Mouse (Mus musculus) forebrain, embryonic 15.5 days (tissue): ENCODE data around the gene Slc19a3. TPM values are rescaled to one million over a fixed set of nuclear protein-coding genes. Genes with fewer than 3 reads are reported as not detected.

ENCODE experiments used
- ATAC-seq: fragments of 200-750 bp; cut with Nextera tagmentation; replicated peaks from 2 replicates; pipeline ENCODE4 v1.8.0; 2017; ENCODE audit warnings: mild to moderate bottlenecking, moderate TSS enrichment, moderate library complexity
- H3K27ac ChIP-seq: fragments of 300-500 bp; sonication (generic); replicated peaks from 2 replicates; pipeline ENCODE4 v1.5.1; 2015; ENCODE audit warnings: mild to moderate bottlenecking, inconsistent platforms
- H3K27me3 ChIP-seq: fragments of 300-500 bp; sonication (generic); 2 replicates; pipeline ENCODE4 v1.6.1; 2015; ENCODE audit warnings: inconsistent platforms
- H3K36me3 ChIP-seq: fragments of 300-500 bp; sonication (generic); 2 replicates; pipeline ENCODE4 v1.6.1; 2015; ENCODE audit warnings: mild to moderate bottlenecking, inconsistent platforms
- H3K4me1 ChIP-seq: fragments of 300-500 bp; sonication (generic); 2 replicates; pipeline ENCODE4 v1.6.1; 2015; ENCODE audit warnings: inconsistent platforms
- H3K4me2 ChIP-seq: fragments of 300-500 bp; sonication (generic); replicated peaks from 2 replicates; pipeline ENCODE4 v1.6.1; 2015; ENCODE audit warnings: mild to moderate bottlenecking, inconsistent platforms
- H3K4me3 ChIP-seq: fragments of 300-500 bp; sonication (generic); 2 replicates; pipeline ENCODE4 v1.5.1; 2015; ENCODE audit warnings: mild to moderate bottlenecking, inconsistent platforms
- H3K9ac ChIP-seq: fragments of 300-500 bp; sonication (generic); replicated peaks from 2 replicates; pipeline ENCODE4 v1.6.1; 2015; ENCODE audit warnings: mild to moderate bottlenecking, inconsistent platforms
- H3K9me3 ChIP-seq: fragments of 300-500 bp; sonication (generic); 2 replicates; pipeline ENCODE4 v1.6.1; 2016; ENCODE audit warnings: inconsistent platforms
- WGBS: fragments of 180-500 bp; shearing (Covaris S2); methylation state at CpG from one replicate; pipeline ENCODE4 v1.1.7; 2015; ENCODE audit warnings: mixed read lengths; 5-methylcytosine and 5-hydroxymethylcytosine counted together
- polyA plus RNA-seq: library from polyadenylated mRNA; unstranded; fragments of >200 nt; fragmentation: Nextera tagmentation; extraction: Ambion mirVana; gene quantifications from 2 replicates; pipeline ENCODE4 v1.2.1, GENCODE M21; 2015

Slc19a3 gene
- polyA plus RNA-seq, result 0.55 and 0.81 TPM in 2 replicates

DNA sequence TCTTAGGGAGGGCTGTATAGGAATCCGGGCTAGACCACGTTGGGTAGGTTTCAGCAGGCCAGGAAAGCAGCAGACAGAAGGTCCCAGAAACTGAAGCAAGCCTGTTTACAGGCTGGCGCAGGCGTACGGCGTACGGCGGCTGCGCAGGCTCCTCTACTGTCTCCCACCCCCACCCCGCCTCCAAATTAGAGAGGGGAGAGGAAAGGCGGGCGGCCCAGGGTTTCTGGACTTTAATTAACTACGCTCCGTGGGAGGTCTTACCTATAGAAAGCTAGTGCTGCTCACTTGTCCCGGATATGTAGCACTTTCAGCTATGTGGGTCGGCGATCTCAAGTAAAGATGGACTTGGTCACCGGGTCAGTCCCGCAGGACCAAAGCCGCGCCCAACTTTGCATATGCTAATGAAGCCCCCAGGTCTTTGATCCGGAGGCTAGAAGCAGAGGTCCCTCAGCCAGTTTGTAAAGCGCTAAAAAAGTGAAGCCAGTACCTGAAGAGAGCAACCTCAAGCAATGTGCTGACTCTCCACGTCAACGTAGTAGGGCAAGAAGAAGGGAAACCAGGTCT, at the start of gene Slc19a3:
Gene Slc19a3, minus strand, starts transcription at position 340 of the 564 bp plus-strand sequence.
- H3K36me3 ChIP-seq, result no peaks in the 10 kb centered on the region
- H3K4me2 ChIP-seq, result peak within 1 kb of the TSS; percentile 83
- peaks cover 11% of the 10 kb centered on the region for H3K4me1 ChIP-seq
- H3K4me3 ChIP-seq, result peak within 1 kb of the TSS; percentile 50
- H3K27ac ChIP-seq, result 0 out of 2 replicates have a peak within 1 kb of the TSS, but pooled peaks have one; percentile 34
- H3K9ac ChIP-seq, result peak within 1 kb of the TSS; percentile 47
- under 1% methylated on average over 25 of the region's 25 CpGs for WGBS
- ATAC-seq, result peak; percentile 96
- no peaks in the 10 kb centered on the region for H3K9me3 ChIP-seq
- H3K27me3 ChIP-seq, result no peaks in the 10 kb centered on the region

DNA sequence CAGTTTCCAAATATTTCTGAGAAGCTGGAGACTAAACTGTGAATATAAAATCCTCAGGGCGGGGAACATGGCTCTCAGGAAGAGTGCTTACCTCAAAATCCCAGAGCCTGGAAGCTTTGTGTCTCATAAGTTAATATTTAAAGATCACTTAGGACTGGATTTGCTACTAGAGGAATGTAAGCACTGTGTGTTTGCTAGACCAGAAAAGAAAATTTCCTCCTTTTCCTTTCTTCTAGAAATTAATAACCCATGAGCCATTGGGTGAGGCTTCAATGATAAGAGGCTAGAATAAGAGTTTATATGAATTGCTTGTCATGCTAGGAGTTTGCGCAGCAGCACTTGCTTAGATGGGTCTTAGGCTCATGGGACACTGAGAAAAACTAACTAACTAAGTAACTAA, 46.5 kb upstream of the Slc19a3 start:
- no peak for ATAC-seq
- Histone ChIP-seq H3K9ac (no peak overlapping the region), H3K27ac (no peak overlapping the region), H3K4me1 (no peaks in the 10 kb centered on the region), H3K4me2 (no peak overlapping the region), H3K4me3 (no peak overlapping the region), H3K9me3 (no peaks in the 10 kb centered on the region), H3K27me3 (no peaks in the 10 kb centered on the region), H3K36me3 (no peaks in the 10 kb centered on the region)
- 93% methylated on average over 2 of the region's 2 CpGs for WGBS

DNA sequence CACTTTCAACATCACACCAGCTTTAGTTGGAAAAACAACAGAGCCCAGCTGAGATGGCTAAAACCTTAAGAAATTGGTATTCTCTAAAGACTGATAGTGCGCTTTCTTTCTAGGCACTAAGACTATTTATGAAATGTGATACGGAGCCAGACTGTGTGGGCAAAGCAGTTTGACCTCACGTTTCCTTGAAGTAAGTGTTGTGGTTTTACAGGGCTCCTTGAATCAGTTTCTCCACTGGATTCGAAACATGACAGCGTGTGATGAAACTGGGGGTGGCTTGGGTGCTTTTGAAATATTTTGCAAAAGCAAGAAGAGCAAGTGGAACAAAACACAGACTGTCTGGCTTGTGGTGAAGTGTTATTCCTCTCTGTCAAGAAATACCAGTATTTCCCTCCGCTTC, 38.8 kb upstream of the Slc19a3 start:
- Histone ChIP-seq H3K4me2 (no peak overlapping the region), H3K27ac (no peak overlapping the region), H3K4me1 (no peaks in the 10 kb centered on the region; the same call in 1 of the 2 replicates), H3K27me3 (no peaks in the 10 kb centered on the region), H3K9me3 (no peaks in the 10 kb centered on the region), H3K4me3 (no peak overlapping the region), H3K9ac (no peak overlapping the region), H3K36me3 (no peaks in the 10 kb centered on the region)
- no peak for ATAC-seq
- 84% methylated on average over 6 of the region's 6 CpGs for WGBS

DNA sequence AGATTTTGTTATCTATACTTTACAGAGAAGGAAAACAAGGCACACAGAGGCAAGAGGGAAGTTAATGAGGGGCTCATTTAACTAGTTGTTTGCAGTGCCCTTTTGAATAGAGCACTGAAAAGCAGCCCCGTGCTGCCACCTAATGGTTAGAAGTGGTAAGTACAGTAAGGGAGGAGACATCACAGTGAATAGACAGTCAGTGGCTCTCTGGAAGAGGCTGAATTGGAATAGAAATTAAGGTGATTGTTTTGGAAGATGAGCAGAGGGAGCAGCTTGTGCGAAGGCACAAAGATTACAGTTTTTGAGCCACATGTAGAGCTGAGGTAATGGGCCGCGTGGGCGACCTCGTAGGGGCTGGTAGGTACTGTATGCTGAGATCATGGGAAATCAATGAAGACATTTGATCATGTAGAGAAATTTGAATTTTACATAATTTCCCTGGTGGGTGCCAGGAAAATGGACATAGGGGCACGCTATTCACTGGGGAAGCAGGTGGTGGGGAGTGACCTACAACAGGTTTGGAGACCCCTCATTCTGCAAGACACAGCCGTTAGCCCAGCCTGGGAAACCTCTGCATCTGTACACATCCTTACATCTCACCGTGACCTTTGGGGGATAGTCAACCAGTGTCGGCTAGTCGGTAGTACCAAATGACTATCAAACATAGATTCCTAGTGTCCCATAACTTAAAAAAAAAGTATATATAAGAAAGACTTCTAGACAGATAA, 38.1 kb upstream of the Slc19a3 start:
- no peak overlapping the region for H3K27ac ChIP-seq

DNA sequence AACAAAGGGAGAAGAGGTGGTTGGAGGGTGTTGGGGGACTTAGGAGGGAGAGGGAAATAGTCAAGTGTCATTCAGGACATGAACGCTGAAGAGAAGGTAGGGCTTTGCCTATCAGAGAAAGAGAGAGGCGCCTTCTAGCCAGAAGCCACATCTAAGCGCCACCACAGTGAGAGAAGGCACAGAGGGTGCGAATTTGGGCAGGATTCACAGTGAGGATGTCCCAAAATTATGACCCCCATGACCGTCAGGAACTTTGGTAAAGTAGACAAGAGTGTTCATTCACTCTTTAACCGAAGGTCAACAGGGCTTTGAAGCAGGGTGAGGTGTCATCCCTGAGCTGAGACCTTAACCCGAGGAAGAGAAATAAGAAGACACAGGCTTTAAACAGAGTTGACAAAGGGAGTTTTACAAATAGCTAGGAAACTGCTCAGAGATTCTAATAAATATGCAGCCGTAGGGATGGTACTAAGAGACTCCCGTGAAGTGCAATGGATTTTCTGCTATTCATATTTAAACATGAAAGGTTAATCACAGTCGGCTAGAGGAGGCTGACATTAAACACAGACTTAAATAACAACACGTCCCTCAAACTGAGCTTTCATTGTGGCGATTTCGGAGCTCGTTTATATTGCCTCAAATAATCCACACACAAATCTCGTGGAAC, 37.4 kb upstream of the Slc19a3 start:
- H3K36me3 ChIP-seq, result no peaks in the 10 kb centered on the region
- peak overlapping the region; percentile 37 for H3K4me2 ChIP-seq
- ATAC-seq, result peak; percentile 72
- no peaks in the 10 kb centered on the region for H3K27me3 ChIP-seq
- no peak overlapping the region for H3K9ac ChIP-seq
- H3K27ac ChIP-seq, result no peak overlapping the region
- no peaks in the 10 kb centered on the region; the same call in 1 of the 2 replicates for H3K4me1 ChIP-seq
- H3K4me3 ChIP-seq, result peak overlapping the region; percentile 23
- no peaks in the 10 kb centered on the region for H3K9me3 ChIP-seq
- WGBS, result 31% methylated on average over 15 of the region's 15 CpGs

More for the DNA sequence above, 38.1 kb upstream of the Slc19a3 start:
- Histone ChIP-seq H3K4me2 (peak overlapping the region; percentile 37), H3K9me3 (no peaks in the 10 kb centered on the region), H3K27me3 (no peaks in the 10 kb centered on the region), H3K4me1 (no peaks in the 10 kb centered on the region; the same call in 1 of the 2 replicates), H3K9ac (no peak overlapping the region), H3K4me3 (peak overlapping the region; percentile 23), H3K36me3 (no peaks in the 10 kb centered on the region)
- ATAC-seq, result peak; percentile 96
- WGBS, result 53% methylated on average over 11 of the region's 11 CpGs

DNA sequence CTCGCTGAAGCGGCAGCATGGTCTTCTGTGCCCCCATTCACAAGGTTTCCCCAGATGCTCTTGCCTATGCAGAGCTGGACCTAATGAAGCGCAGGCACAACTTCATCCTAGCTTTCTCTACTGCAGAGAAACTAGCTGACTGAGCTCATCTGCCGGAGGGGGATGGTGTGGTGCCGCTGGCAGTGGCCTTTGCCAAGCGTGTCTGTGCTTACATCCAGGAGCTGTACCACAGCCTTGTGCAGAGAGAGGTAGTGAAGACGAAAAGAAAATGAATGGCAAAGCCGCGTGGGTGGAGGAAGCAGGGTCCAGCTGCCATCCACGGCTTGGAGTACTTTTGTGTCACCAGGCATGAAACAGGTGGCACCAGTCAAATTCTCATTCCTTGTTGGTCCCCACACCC, 29.0 kb upstream of the Slc19a3 start:
- H3K4me1 ChIP-seq, result no peaks in the 10 kb centered on the region
- H3K4me2 ChIP-seq, result no peak overlapping the region
- WGBS, result 82% methylated on average over 10 of the region's 10 CpGs
- no peak overlapping the region for H3K9ac ChIP-seq
- H3K4me3 ChIP-seq, result no peak overlapping the region
- H3K27me3 ChIP-seq, result no peaks in the 10 kb centered on the region
- no peak overlapping the region for H3K27ac ChIP-seq
- no peak for ATAC-seq
- no peaks in the 10 kb centered on the region for H3K36me3 ChIP-seq
- H3K9me3 ChIP-seq, result no peaks in the 10 kb centered on the region

DNA sequence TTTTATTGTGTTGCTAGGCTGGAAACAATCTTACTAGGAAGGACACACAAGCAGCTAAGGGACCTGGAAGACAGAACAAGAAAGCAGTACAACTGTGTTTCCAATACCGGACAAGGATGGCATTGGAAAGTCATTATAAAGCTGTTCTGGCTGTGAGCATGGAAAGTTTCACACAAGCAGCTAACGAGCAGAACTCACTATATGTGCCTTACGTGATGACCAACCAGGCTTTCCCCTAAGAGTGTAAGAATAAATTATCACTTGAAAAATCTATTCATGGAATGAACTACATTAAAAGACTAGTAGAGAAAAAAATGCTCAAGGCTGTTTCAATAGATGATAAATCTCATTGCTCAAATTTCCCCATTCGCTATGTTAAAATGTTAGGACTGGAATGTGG, 28.3 kb upstream of the Slc19a3 start:
- WGBS, result 57% methylated on average over 4 of the region's 4 CpGs

DNA sequence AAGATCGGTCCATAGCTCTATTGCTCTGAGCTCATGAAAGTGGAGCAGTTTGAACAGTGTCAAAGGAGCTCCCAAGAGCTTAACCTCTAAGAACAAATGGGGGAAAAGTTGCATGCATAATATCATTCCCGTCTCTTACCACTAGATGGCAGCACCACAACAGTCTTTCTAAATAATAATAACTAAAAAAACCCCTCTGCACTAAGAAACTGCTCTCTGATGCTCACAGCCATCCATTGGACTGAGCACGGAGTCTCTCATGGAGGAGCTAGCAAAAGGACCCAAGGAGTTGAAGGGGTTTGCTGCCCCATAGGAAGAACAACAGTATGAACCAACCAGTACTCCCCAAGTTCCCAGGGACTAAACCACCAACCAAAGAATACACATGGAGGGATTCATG, 26.6 kb upstream of the Slc19a3 start:
- no peak for ATAC-seq
- no peaks in the 10 kb centered on the region for H3K27me3 ChIP-seq
- no peak overlapping the region for H3K27ac ChIP-seq
- H3K4me2 ChIP-seq, result no peak overlapping the region
- WGBS, result 26% methylated on average over 3 of the region's 3 CpGs
- no peak overlapping the region for H3K9ac ChIP-seq
- no peaks in the 10 kb centered on the region for H3K9me3 ChIP-seq
- no peaks in the 10 kb centered on the region for H3K36me3 ChIP-seq
- H3K4me1 ChIP-seq, result 0 out of 2 replicates have a peak, but pooled peaks cover 6% of the 10 kb centered on the region
- H3K4me3 ChIP-seq, result no peak overlapping the region

More for the DNA sequence above, 28.3 kb upstream of the Slc19a3 start:
- Histone ChIP-seq H3K36me3 (no peaks in the 10 kb centered on the region), H3K4me1 (no peaks in the 10 kb centered on the region), H3K4me3 (no peak overlapping the region), H3K27ac (no peak overlapping the region), H3K4me2 (no peak overlapping the region), H3K9ac (no peak overlapping the region), H3K27me3 (no peaks in the 10 kb centered on the region), H3K9me3 (no peaks in the 10 kb centered on the region)
- no peak for ATAC-seq

DNA sequence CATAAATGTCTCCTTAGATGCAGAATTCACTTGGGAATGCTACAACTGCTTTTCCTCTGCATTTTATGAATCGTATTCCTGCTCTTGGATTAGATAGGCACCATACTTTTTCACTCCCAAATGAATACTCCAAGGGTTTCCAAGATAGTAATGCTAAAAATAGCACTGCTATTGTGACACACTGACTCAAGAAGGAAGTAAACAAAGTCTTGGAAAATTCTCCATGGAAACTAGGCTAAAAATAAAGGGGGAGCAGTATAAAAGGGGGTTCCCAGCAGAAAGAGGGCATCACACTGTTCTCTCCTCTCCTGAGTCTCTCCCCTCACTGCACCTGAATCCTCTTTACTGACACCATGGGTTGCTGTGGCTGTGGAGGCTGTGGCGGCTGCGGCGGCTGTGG, 22.4 kb upstream of the Slc19a3 start, which contains the start of gene Krtap28-13:
Gene Krtap28-13, plus strand, starts transcription at position 288 of the 400 bp plus-strand sequence.
- Histone ChIP-seq H3K27me3 (no peaks in the 10 kb centered on the region), H3K4me1 (0 out of 2 replicates have a peak, but pooled peaks cover 6% of the 10 kb centered on the region), H3K36me3 (no peaks in the 10 kb centered on the region), H3K9me3 (no peaks in the 10 kb centered on the region), H3K4me3 (no peak within 1 kb of the TSS), H3K9ac (no peak within 1 kb of the TSS), H3K27ac (no peak within 1 kb of the TSS), H3K4me2 (no peak within 1 kb of the TSS)
- WGBS, result 89% methylated on average over 4 of the region's 4 CpGs
- no peak for ATAC-seq

DNA sequence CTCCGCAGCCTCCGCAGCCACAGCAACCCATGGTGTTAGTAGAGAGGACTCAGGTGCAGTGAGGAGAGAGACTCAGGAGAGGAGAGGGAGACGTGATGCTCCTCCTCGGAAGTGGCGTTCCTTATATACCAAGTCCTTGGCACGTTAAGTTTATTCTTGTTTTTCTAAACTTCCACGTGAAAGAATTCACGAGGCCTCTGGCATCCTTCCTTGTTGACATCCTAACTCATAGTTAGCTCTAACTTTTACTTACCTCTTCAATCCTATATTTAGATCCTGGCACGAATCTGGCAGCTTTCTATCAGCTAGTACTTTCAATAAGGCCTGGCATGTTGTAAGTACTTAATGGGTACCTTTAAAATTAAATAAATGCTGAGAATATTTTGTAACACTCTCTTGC, 21.0 kb upstream of the Slc19a3 start, which contains the start of gene A030005K14Rik:
Gene A030005K14Rik, minus strand, starts transcription at position 101 of the 400 bp plus-strand sequence.
- no peak for ATAC-seq
- 88% methylated on average over 9 of the region's 9 CpGs for WGBS
- no peak within 1 kb of the TSS for H3K4me3 ChIP-seq
- no peaks in the 10 kb centered on the region for H3K9me3 ChIP-seq
- H3K36me3 ChIP-seq, result no peaks in the 10 kb centered on the region
- H3K27ac ChIP-seq, result no peak within 1 kb of the TSS
- 0 out of 2 replicates have a peak, but pooled peaks cover 6% of the 10 kb centered on the region for H3K4me1 ChIP-seq
- no peak within 1 kb of the TSS for H3K9ac ChIP-seq
- H3K4me2 ChIP-seq, result no peak within 1 kb of the TSS
- no peaks in the 10 kb centered on the region for H3K27me3 ChIP-seq

DNA sequence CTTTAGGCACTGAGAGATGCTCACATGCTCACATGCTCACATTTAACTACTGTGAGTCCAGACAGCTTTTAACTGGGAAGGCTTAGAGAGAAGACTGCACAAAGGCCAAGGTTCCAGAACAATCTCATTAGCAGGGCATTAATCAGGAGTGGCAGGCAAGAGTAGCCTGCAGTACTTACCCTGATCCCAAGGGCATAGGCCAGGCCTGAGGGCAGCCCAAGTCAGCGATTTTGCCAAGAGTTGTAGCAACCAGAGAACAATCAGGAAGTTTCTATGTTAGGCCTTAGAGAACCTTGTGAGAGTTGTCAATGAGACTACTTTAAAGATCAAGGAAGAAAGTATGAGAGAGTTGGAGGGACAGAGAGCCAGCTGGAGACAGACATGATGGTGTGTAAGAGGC, 20.2 kb upstream of the Slc19a3 start:
- Histone ChIP-seq H3K9ac (no peak overlapping the region), H3K4me3 (no peak overlapping the region), H3K36me3 (no peaks in the 10 kb centered on the region), H3K27me3 (no peaks in the 10 kb centered on the region), H3K9me3 (no peaks in the 10 kb centered on the region), H3K27ac (no peak overlapping the region), H3K4me2 (no peak overlapping the region), H3K4me1 (0 out of 2 replicates have a peak, but pooled peaks cover 6% of the 10 kb centered on the region)
- ATAC-seq, result no peak
- 88% methylated on average over 1 of the region's 1 CpGs for WGBS

DNA sequence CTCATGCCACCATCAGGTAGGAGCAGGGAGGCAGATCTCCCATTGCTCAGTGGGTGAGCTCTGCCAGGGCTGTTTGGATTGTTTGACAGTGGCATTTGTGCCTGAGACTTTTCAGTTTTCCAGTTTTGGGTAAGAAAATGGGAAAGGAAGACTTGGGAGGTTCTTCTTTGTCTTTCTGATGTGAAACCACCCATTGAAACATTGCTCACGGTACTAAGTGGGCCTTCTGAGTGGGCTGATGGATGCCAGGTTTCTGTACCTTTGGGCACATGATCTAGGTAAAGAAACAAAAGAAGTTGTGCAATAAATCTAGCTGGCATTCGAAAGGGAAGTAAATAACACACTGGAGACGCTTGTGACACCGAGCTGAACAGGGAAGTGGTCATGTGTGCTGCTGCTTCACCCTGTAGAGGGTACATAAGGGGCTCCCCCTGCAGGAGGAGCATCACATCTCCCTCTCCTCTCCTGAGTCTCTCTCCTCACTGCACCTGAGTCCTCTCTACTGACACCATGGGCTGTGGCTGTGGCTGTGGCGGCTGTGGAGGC, 6.7 kb upstream of the Slc19a3 start, which contains the start of gene Gm47969:
Gene Gm47969, plus strand, starts transcription at position 51 of the 546 bp plus-strand sequence.
- no peaks in the 10 kb centered on the region for H3K9me3 ChIP-seq
- no peak within 1 kb of the TSS for H3K4me3 ChIP-seq
- no peaks in the 10 kb centered on the region for H3K27me3 ChIP-seq
- no peaks in the 10 kb centered on the region for H3K36me3 ChIP-seq
- 85% methylated on average over 5 of the region's 5 CpGs for WGBS
- H3K4me2 ChIP-seq, result no peak within 1 kb of the TSS
- no peak within 1 kb of the TSS for H3K9ac ChIP-seq
- no peak for ATAC-seq
- no peak within 1 kb of the TSS for H3K27ac ChIP-seq
- H3K4me1 ChIP-seq, result no peaks in the 10 kb centered on the region
